Comparison of ENCODE assay signal across 12 mouse cellular contexts in genomic region chr3:96209242-96209641, GRCm38 (mm10). TPM values are rescaled to one million over a fixed set of nuclear protein-coding genes. Genes with fewer than 3 reads are reported as not detected.
DNase-seq lines count a peak whose midpoint lies in the region; ATAC-seq lines count a peak whose summit lies in the region.
"Had no signal": no experiment of that assay in that cellular context is flagged by ENCODE, and none has a peak within 500 bp of the region (broad histone marks: within the 10 kb centered on the region; RNA-seq: fewer than 3 reads in every experiment).

No protein-coding gene starts in this region.

- H3K27me3 ChIP-seq in limb, embryonic 11.5 days (ENCODE audit: control insufficient read depth, insufficient read depth, low read length), result no peaks in the 10 kb centered on the region
- H3K27me3 ChIP-seq in limb, embryonic 10.5 days (ENCODE audit: low read depth, poor library complexity, severe bottlenecking), result no peaks in the 10 kb centered on the region

- H3K4me3 ChIP-seq in limb, embryonic 11.5 days (ENCODE audit: low read depth, low read length), result no peak overlapping the region
- H3K4me3 ChIP-seq in limb, embryonic 10.5 days, result no peak overlapping the region
- H3K4me3 ChIP-seq: erythroblast, embryonic 14.5 days; liver, embryonic 15.5 days had no signal

- no peak overlapping the region for H3K4me2 ChIP-seq in limb, embryonic 11.5 days (ENCODE audit: low read depth, severe bottlenecking)
- H3K4me2 ChIP-seq: liver, embryonic 15.5 days had no signal

- 28% methylated on average over 15 of the region's 15 CpGs for WGBS in limb, embryonic 11.5 days
- WGBS in limb, embryonic 10.5 days, result 24% methylated on average over 15 of the region's 15 CpGs

- H3K9ac ChIP-seq in limb, embryonic 11.5 days (ENCODE audit: low read length), result no peak overlapping the region
- H3K9ac ChIP-seq: liver, embryonic 15.5 days had no signal

- peak; percentile 34 for DNase-seq in gastrocnemius, postnatal 10 days
- no peak for DNase-seq in gastrocnemius, adult 8-10 months (ENCODE audit: low spot score in 2 of 2)
- DNase-seq in limb, embryonic 11.5 days (ENCODE audit: low spot score), result peak; percentile 36
- no peak for DNase-seq in limb, embryonic 10.5 days (ENCODE audit: low spot score)
- DNase-seq in MN1 (ENCODE audit: low spot score), result peak; percentile 83
- peak; percentile 44 for DNase-seq in embryo, embryonic 11 days
- DNase-seq in layer of hippocampus, adult 9-11 months, result no peak

- no peaks in the 10 kb centered on the region for H3K36me3 ChIP-seq in limb, embryonic 11.5 days (ENCODE audit: control insufficient read depth, insufficient read depth, low read length)
- H3K36me3 ChIP-seq in limb, embryonic 10.5 days, result no peaks in the 10 kb centered on the region
- H3K36me3 ChIP-seq: liver, embryonic 15.5 days had no signal

- H3K9me3 ChIP-seq in limb, embryonic 11.5 days (ENCODE audit: control insufficient read depth, low read length), result no peaks in the 10 kb centered on the region
- H3K9me3 ChIP-seq in limb, embryonic 10.5 days (replicated peaks), result no peaks in the 10 kb centered on the region
- H3K9me3 ChIP-seq: liver, embryonic 15.5 days had no signal

- H3K4me1 ChIP-seq in limb, embryonic 11.5 days (ENCODE audit: control insufficient read depth, insufficient read depth, low read length), result no peaks in the 10 kb centered on the region
- H3K4me1 ChIP-seq in limb, embryonic 10.5 days, result peaks cover 23% of the 10 kb centered on the region

- no peak for ATAC-seq in limb, embryonic 11.5 days (ENCODE audit: insufficient number of reproducible peaks, low FRiP score, low TSS enrichment, low read depth)
- no peak for ATAC-seq in granulocyte monocyte progenitor cell, adult 5-6 weeks (replicated peaks; ENCODE audit: poor library complexity, severe bottlenecking)
- ATAC-seq: CD4-positive, CD25-positive, alpha-beta regulatory T cell, adult 4 months had no signal

- no peak overlapping the region for H3K27ac ChIP-seq in limb, embryonic 11.5 days (replicated peaks; ENCODE audit: low read depth, low read length)
- H3K27ac ChIP-seq in limb, embryonic 10.5 days, result no peak overlapping the region
- H3K27ac ChIP-seq: liver, embryonic 15.5 days had no signal

RNA-seq across cellular contexts. Expression of gene Bola1, which starts 10.3 kb away (rescaled TPM):
- 10 to 100 TPM; 23.3 to 28.3 TPM for total RNA-seq in gastrocnemius, postnatal 10 days (2021)
- total RNA-seq in gastrocnemius, adult 8-10 months (2022), result 10 to 100 TPM; 21.8 to 30.6 (median 25.6) TPM
- 68.2 and 68.9 TPM in 2 replicates for polyA plus RNA-seq in limb, embryonic 11.5 days (2014; fragmentation: Nextera tagmentation; extraction: Ambion mirVana)
- 74.2 and 76.5 TPM in 2 replicates for polyA plus RNA-seq in limb, embryonic 10.5 days (2016; fragmentation: Nextera tagmentation; extraction: Ambion mirVana)
- total RNA-seq in granulocyte monocyte progenitor cell, adult 5-6 weeks (2014; fragmentation: Nextera tagmentation), result 9.4 and 44.0 TPM in 2 replicates
- total RNA-seq in granulocyte monocyte progenitor cell, adult 5-6 weeks (2017), result 45.3 and 56.0 TPM in 2 replicates

RNA-seq across cellular contexts. Expression of gene Hist2h2ab, which starts 10.4 kb away (rescaled TPM):
- 10 to 100 TPM; 10.3 to 10.7 TPM for total RNA-seq in gastrocnemius, postnatal 10 days (2021)
- total RNA-seq in gastrocnemius, adult 8-10 months (2022), result 1 to 10 TPM in 2 of 4 experiments, under 1 TPM in 1, not detected in 1; 0.65 to 2.3 (median 1.3) TPM
- 1.6 TPM in 1 of 2 replicates, not detected in the other for polyA plus RNA-seq in limb, embryonic 11.5 days (2014; fragmentation: Nextera tagmentation; extraction: Ambion mirVana)
- polyA plus RNA-seq in limb, embryonic 10.5 days (2016; fragmentation: Nextera tagmentation; extraction: Ambion mirVana), result 0.63 and 1.2 TPM in 2 replicates
- total RNA-seq in granulocyte monocyte progenitor cell, adult 5-6 weeks (2014; fragmentation: Nextera tagmentation), result 2.9 and 4.4 TPM in 2 replicates
- total RNA-seq in granulocyte monocyte progenitor cell, adult 5-6 weeks (2017), result 239 TPM in 2 replicates
- polyA plus RNA-seq: CD4-positive, CD25-positive, alpha-beta regulatory T cell, adult 4 months; neural tube, embryonic 11.5 days had no signal

RNA-seq across cellular contexts. Expression of gene Hist2h2ac, which starts 11.4 kb away (rescaled TPM):
- 10 to 100 TPM; 77.5 to 90.5 TPM for total RNA-seq in gastrocnemius, postnatal 10 days (2021)
- total RNA-seq in gastrocnemius, adult 8-10 months (2022), result 10 to 100 TPM in 2 of 4 experiments, 1 to 10 TPM in 2; 4.4 to 13.7 (median 9.9) TPM
- 12.6 and 13.5 TPM in 2 replicates for polyA plus RNA-seq in limb, embryonic 11.5 days (2014; fragmentation: Nextera tagmentation; extraction: Ambion mirVana)
- 11.7 and 16.3 TPM in 2 replicates for polyA plus RNA-seq in limb, embryonic 10.5 days (2016; fragmentation: Nextera tagmentation; extraction: Ambion mirVana)
- total RNA-seq in granulocyte monocyte progenitor cell, adult 5-6 weeks (2014; fragmentation: Nextera tagmentation), result 11.4 and 41.6 TPM in 2 replicates
- 2,701 and 3,178 TPM in 2 replicates for total RNA-seq in granulocyte monocyte progenitor cell, adult 5-6 weeks (2017)

RNA-seq across cellular contexts. Expression of gene Hist2h2be, which starts 11.7 kb away (rescaled TPM):
- 1 to 10 TPM; 3.7 to 4.7 TPM for total RNA-seq in gastrocnemius, postnatal 10 days (2021)
- total RNA-seq in gastrocnemius, adult 8-10 months (2022), result 1 to 10 TPM; 4.3 to 5.9 (median 5.2) TPM
- 7.2 and 7.6 TPM in 2 replicates for polyA plus RNA-seq in limb, embryonic 11.5 days (2014; fragmentation: Nextera tagmentation; extraction: Ambion mirVana)
- polyA plus RNA-seq in limb, embryonic 10.5 days (2016; fragmentation: Nextera tagmentation; extraction: Ambion mirVana), result 3.4 and 5.8 TPM in 2 replicates
- total RNA-seq in granulocyte monocyte progenitor cell, adult 5-6 weeks (2014; fragmentation: Nextera tagmentation), result 5.1 and 11.2 TPM in 2 replicates
- 3.3 and 4.4 TPM in 2 replicates for total RNA-seq in granulocyte monocyte progenitor cell, adult 5-6 weeks (2017)

RNA-seq across cellular contexts. Expression of gene Sv2a, which starts 28.3 kb away (rescaled TPM):
- 1 to 10 TPM; 4.1 TPM for total RNA-seq in gastrocnemius, postnatal 10 days (2021)
- total RNA-seq in gastrocnemius, adult 8-10 months (2022), result under 1 TPM; 0.16 to 0.34 (median 0.23) TPM
- polyA plus RNA-seq in limb, embryonic 11.5 days (2014; fragmentation: Nextera tagmentation; extraction: Ambion mirVana), result 2.7 and 3.9 TPM in 2 replicates
- polyA plus RNA-seq in limb, embryonic 10.5 days (2016; fragmentation: Nextera tagmentation; extraction: Ambion mirVana), result 3.6 and 3.9 TPM in 2 replicates
- total RNA-seq in granulocyte monocyte progenitor cell, adult 5-6 weeks (2014; fragmentation: Nextera tagmentation), result 0.39 and 1.7 TPM in 2 replicates
- total RNA-seq in granulocyte monocyte progenitor cell, adult 5-6 weeks (2017), result 0.21 and 1.7 TPM in 2 replicates
- polyA plus RNA-seq: erythroblast, embryonic 14.5 days had no signal

Comparison
In these comparisons a context has a peak if more than half of its experiments do, and no peak if none do; other contexts are left out.
1. DNase-seq: peak in gastrocnemius, postnatal 10 days (single experiment), limb, embryonic 11.5 days (single experiment), MN1 (single experiment) and embryo, embryonic 11 days (single experiment); none in gastrocnemius, adult 8-10 months (0 of 2), limb, embryonic 10.5 days (single experiment) and layer of hippocampus, adult 9-11 months (single experiment).